Mouse (Mus musculus) intestine, embryonic 15.5 days (tissue): ENCODE data around the gene R3hdm1. TPM values are rescaled to one million over a fixed set of nuclear protein-coding genes. Genes with fewer than 3 reads are reported as not detected.
A peak's percentile ranks its signal among the peaks of the same experiment; 100 is the strongest.

ENCODE experiments used
- ATAC-seq: fragments of 200-750 bp; cut with Nextera tagmentation; 2 replicates; pipeline ENCODE4 v1.8.0; 2017; ENCODE audit warnings: moderate TSS enrichment, moderate library complexity
- H3K27ac ChIP-seq: fragments of 300-500 bp; sonication (generic); 2 replicates; pipeline ENCODE4 v1.5.1; 2015; ENCODE audit warnings: mild to moderate bottlenecking, inconsistent platforms
- H3K27me3 ChIP-seq: fragments of 300-500 bp; sonication (generic); replicated peaks from 2 replicates; pipeline ENCODE4 v1.6.1; 2015; ENCODE audit warnings: inconsistent platforms
- H3K36me3 ChIP-seq: fragments of 300-500 bp; sonication (generic); 2 replicates; pipeline ENCODE4 v1.6.1; 2015; ENCODE audit warnings: inconsistent platforms
- H3K4me1 ChIP-seq: fragments of 300-500 bp; sonication (generic); replicated peaks from 2 replicates; pipeline ENCODE4 v1.6.1; 2015; ENCODE audit warnings: inconsistent platforms
- H3K4me2 ChIP-seq: fragments of 300-500 bp; sonication (generic); replicated peaks from 2 replicates; pipeline ENCODE4 v1.6.1; 2015; ENCODE audit warnings: mild to moderate bottlenecking, inconsistent platforms
- H3K4me3 ChIP-seq: fragments of 300-500 bp; sonication (generic); replicated peaks from 2 replicates; pipeline ENCODE4 v1.5.1; 2015; ENCODE audit warnings: inconsistent platforms
- H3K9ac ChIP-seq: fragments of 300-500 bp; sonication (generic); 2 replicates; pipeline ENCODE4 v1.6.1; 2015; ENCODE audit warnings: inconsistent platforms
- H3K9me3 ChIP-seq: fragments of 300-500 bp; sonication (generic); 2 replicates; pipeline ENCODE4 v1.6.1; 2016; ENCODE audit warnings: inconsistent platforms
- WGBS: fragments of 180-500 bp; shearing (Covaris S2); methylation state at CpG from one replicate; pipeline ENCODE4 v1.1.7; 2015; 5-methylcytosine and 5-hydroxymethylcytosine counted together
- polyA plus RNA-seq: library from polyadenylated mRNA; unstranded; fragments of >200 nt; fragmentation: Nextera tagmentation; extraction: Ambion mirVana; gene quantifications from 2 replicates; pipeline ENCODE4 v1.2.1, GENCODE M21; 2015

R3hdm1 gene
- polyA plus RNA-seq, result 56.0 and 56.3 TPM in 2 replicates

DNA sequence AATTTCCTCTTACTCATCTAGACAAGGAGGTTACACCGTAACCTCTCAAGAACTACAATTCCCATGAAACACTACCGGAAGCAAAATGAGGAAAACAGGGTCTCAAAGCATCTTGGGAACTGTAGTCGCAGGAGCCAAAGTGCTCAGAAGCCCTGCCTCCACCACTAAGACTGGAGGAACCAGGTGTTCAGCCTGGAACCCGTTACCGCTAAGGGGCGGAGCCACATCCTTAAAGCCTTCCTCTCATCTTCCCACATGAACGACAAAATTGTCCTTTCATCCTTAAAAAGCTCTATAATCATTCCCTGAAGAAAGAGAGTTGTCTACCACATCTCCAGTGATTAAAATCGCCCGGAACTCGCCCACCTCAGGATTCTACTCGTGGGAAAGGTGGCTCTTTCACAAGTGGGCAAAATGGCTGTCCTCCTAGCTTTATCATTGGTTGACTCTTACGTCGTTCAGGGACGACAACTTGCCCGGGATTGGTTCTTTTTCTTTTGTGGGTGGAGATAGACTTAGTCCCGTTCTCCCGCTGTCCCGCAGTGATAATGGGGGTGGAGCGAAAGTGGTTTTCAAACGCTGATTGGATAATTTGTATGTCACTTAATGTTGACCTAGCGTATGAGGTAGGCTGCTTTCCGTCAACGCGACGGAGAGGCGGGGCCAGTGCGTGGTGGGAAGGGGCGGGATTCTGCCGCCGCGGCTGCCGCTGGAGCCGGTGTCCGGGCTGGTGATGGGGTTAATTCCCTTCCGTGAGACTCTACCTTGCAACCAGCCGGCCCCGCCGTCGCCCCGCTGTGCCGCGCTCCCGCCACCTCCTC, at the start of gene R3hdm1, which contains the start of gene Zranb3:
R3hdm1 (plus strand) TSS at position 661 of the 821 bp plus-strand sequence.
Zranb3 (minus strand) TSS at position 407 of the 821 bp plus-strand sequence.
- no peaks in the 10 kb centered on the region for H3K36me3 ChIP-seq
- peaks cover 4% of the 10 kb centered on the region; the same call in 1 of the 2 replicates for H3K4me1 ChIP-seq
- H3K9me3 ChIP-seq, result no peaks in the 10 kb centered on the region
- ATAC-seq, result peak; percentile 95
- H3K9ac ChIP-seq, result peak within 1 kb of the TSS; percentile 82
- H3K27ac ChIP-seq, result peak within 1 kb of the TSS; percentile 95
- no peaks in the 10 kb centered on the region for H3K27me3 ChIP-seq
- WGBS, result under 1% methylated on average over 43 of the region's 43 CpGs
- peak within 1 kb of the TSS; percentile 82 for H3K4me3 ChIP-seq
- H3K4me2 ChIP-seq, result peak within 1 kb of the TSS; percentile 66

DNA sequence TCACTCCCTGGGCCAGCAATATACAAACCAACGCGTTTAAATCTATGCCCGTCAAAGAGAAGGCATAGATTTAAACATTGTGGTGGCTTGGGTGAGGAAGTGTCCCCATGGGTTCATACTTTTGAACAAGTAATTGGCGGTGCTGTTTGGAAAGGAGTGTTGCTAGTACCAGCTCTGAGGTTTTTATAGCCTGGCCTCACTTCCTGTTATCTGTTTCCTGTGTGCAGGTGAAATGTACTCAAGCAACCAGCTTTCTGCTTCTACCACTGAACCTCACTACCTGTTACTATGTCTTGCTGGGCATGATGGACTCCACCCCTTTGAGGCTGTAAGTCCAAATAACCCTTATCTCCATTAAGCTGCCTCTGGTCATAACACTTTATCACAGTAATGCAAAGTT, 45.8 kb upstream of the R3hdm1 start:
- 94% methylated on average over 4 of the region's 4 CpGs for whole genome bisulfite sequencing
- ATAC-seq, result no peak
- H3K4me2 ChIP-seq, result no peak overlapping the region
- H3K4me1 ChIP-seq, result no peaks in the 10 kb centered on the region
- H3K27ac ChIP-seq, result no peak overlapping the region
- H3K27me3 ChIP-seq, result no peaks in the 10 kb centered on the region
- H3K9me3 ChIP-seq, result no peaks in the 10 kb centered on the region
- no peak overlapping the region for H3K9ac ChIP-seq
- no peak overlapping the region for H3K4me3 ChIP-seq
- H3K36me3 ChIP-seq, result no peaks in the 10 kb centered on the region

DNA sequence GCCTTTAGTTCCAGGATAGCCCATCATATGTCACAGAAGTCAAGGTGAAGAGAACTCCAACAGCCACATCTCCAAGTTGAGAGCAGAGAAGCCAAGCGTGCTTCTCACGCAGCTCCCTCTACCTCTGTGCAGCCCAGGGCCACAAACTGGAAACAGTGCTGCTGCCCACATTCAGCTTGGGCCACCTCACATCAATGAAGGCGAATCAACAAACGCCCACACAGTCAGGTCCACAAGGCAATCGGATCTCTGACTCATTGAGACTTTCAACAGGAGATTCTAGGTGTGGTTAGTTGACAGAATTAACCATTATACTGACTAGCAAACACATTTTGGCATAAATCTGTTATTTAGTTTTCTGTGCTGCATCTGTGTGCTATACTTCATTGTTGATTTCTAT, 44.5 kb upstream of the R3hdm1 start:
- 97% methylated on average over 5 of the region's 5 CpGs for WGBS

GRCm38 (mm10) chr1:128060655-128061344, 42.3 kb upstream of the R3hdm1 start:
- no peak overlapping the region for H3K4me2 ChIP-seq
- H3K27me3 ChIP-seq, result no peaks in the 10 kb centered on the region
- 64% methylated on average over 8 of the region's 8 CpGs for WGBS
- H3K27ac ChIP-seq, result no peak overlapping the region
- no peak for ATAC-seq
- no peaks in the 10 kb centered on the region for H3K9me3 ChIP-seq
- no peaks in the 10 kb centered on the region for H3K36me3 ChIP-seq
- no peak overlapping the region for H3K9ac ChIP-seq
- H3K4me1 ChIP-seq, result no peaks in the 10 kb centered on the region
- H3K4me3 ChIP-seq, result no peak overlapping the region

More for the DNA sequence above, 44.5 kb upstream of the R3hdm1 start:
- ATAC-seq, result no peak
- no peak overlapping the region for H3K4me2 ChIP-seq
- H3K9ac ChIP-seq, result no peak overlapping the region
- H3K36me3 ChIP-seq, result no peaks in the 10 kb centered on the region
- H3K27me3 ChIP-seq, result no peaks in the 10 kb centered on the region
- H3K4me1 ChIP-seq, result no peaks in the 10 kb centered on the region
- no peak overlapping the region for H3K27ac ChIP-seq
- H3K9me3 ChIP-seq, result no peaks in the 10 kb centered on the region
- no peak overlapping the region for H3K4me3 ChIP-seq

- Histone ChIP-seq H3K4me2 (no peak overlapping the region), H3K27ac (no peak overlapping the region), H3K27me3 (no peaks in the 10 kb centered on the region), H3K4me1 (no peaks in the 10 kb centered on the region), H3K9me3 (no peaks in the 10 kb centered on the region), H3K36me3 (no peaks in the 10 kb centered on the region), H3K4me3 (no peak overlapping the region), H3K9ac (no peak overlapping the region)
- WGBS, result 76% methylated on average over 1 of the region's 1 CpGs
- no peak for ATAC-seq
Measured at GRCm38 (mm10) chr1:128061401-128061800, 41.7 kb upstream of the R3hdm1 start.

DNA sequence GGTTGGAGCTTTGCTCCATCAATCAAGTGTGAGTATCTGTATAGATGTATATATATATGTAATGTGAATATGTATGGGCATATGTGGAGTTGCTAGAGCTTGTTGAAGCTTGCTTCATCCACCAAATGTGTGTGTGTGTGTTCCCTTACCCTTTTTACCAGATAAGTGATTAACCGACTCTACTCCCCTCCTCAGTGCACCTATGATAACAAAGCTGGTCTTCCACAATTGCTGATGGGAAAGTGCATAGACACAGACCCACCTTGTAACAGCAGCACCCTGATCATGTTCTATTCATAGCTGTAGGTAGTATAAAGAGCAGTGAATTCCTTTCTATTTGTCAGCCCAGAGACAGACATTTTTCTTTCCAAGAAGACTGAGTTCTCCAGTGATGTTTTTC, 40.9 kb upstream of the R3hdm1 start:
- no peaks in the 10 kb centered on the region for H3K27me3 ChIP-seq
- WGBS, result 95% methylated on average over 1 of the region's 1 CpGs
- no peaks in the 10 kb centered on the region for H3K4me1 ChIP-seq
- H3K4me3 ChIP-seq, result no peak overlapping the region
- H3K9ac ChIP-seq, result no peak overlapping the region
- no peak overlapping the region for H3K27ac ChIP-seq
- no peak for ATAC-seq
- no peaks in the 10 kb centered on the region for H3K36me3 ChIP-seq
- no peaks in the 10 kb centered on the region for H3K9me3 ChIP-seq
- no peak overlapping the region for H3K4me2 ChIP-seq

DNA sequence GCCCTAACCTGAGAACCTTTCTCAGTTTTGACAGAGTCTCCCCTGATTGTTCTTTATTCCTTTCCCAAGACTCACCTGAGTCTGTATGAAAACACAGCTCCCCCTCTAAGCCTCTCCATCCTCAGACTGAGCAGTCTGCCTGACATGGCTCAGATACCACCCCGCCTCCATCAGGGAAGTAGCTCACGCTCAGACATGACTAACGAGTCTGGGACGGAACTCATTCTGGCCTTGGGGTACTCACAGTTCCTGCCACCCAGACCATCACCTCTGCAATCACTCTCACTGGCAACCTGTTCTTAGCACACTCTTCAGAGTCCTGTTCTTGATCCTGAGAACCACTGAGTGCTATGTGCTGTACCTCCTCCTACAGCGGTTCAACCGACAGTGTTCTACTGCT, 38.4 kb upstream of the R3hdm1 start:
- H3K36me3 ChIP-seq, result no peaks in the 10 kb centered on the region
- ATAC-seq, result no peak
- no peaks in the 10 kb centered on the region for H3K4me1 ChIP-seq
- H3K9me3 ChIP-seq, result no peaks in the 10 kb centered on the region
- H3K27ac ChIP-seq, result no peak overlapping the region
- no peak overlapping the region for H3K9ac ChIP-seq
- no peak overlapping the region for H3K4me2 ChIP-seq
- WGBS, result 92% methylated on average over 6 of the region's 6 CpGs
- no peak overlapping the region for H3K4me3 ChIP-seq
- no peaks in the 10 kb centered on the region for H3K27me3 ChIP-seq

GRCm38 (mm10) chr1:128068945-128069397, 34.1 kb upstream of the R3hdm1 start:
- Histone ChIP-seq H3K27me3 (no peaks in the 10 kb centered on the region), H3K36me3 (no peaks in the 10 kb centered on the region), H3K9me3 (no peaks in the 10 kb centered on the region), H3K4me1 (no peaks in the 10 kb centered on the region), H3K4me3 (no peak overlapping the region), H3K27ac (no peak overlapping the region), H3K4me2 (no peak overlapping the region), H3K9ac (no peak overlapping the region)
- 45% methylated on average over 2 of the region's 2 CpGs for WGBS
- 0 out of 2 replicates have a peak, but pooled peaks have one; percentile 36 for ATAC-seq

DNA sequence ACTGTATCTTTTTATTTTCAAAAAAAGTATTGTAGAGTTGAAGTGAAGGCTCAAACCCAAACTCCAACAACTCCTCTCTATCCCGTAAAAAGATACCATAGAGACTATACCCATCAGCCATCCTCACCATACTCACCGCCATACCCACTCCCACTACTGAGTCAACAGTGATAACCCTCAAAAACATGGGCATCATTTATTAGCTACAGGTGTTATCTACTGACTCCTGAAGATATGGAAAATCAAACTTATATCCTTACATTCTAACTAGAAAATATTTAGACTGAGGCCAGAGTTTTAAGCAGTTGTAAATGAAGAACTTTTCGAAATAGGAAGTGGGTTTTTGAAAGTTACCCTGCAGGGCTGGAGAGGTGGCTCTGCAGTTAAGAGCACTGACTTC, 33.1 kb upstream of the R3hdm1 start:
- Histone ChIP-seq H3K9ac (no peak overlapping the region), H3K4me3 (no peak overlapping the region), H3K27ac (no peak overlapping the region), H3K4me2 (no peak overlapping the region), H3K9me3 (no peaks in the 10 kb centered on the region), H3K27me3 (no peaks in the 10 kb centered on the region), H3K4me1 (no peaks in the 10 kb centered on the region), H3K36me3 (no peaks in the 10 kb centered on the region)
- WGBS, result 89% methylated on average over 3 of the region's 3 CpGs
- ATAC-seq, result no peak

GRCm38 (mm10) chr1:128073051-128073450, 30.1 kb upstream of the R3hdm1 start:
- Histone ChIP-seq H3K4me3 (no peak overlapping the region), H3K9me3 (no peaks in the 10 kb centered on the region), H3K4me2 (no peak overlapping the region), H3K9ac (no peak overlapping the region), H3K27me3 (no peaks in the 10 kb centered on the region), H3K4me1 (no peaks in the 10 kb centered on the region), H3K27ac (no peak overlapping the region), H3K36me3 (no peaks in the 10 kb centered on the region)
- no peak for ATAC-seq
- whole genome bisulfite sequencing, result 94% methylated on average over 6 of the region's 6 CpGs

DNA sequence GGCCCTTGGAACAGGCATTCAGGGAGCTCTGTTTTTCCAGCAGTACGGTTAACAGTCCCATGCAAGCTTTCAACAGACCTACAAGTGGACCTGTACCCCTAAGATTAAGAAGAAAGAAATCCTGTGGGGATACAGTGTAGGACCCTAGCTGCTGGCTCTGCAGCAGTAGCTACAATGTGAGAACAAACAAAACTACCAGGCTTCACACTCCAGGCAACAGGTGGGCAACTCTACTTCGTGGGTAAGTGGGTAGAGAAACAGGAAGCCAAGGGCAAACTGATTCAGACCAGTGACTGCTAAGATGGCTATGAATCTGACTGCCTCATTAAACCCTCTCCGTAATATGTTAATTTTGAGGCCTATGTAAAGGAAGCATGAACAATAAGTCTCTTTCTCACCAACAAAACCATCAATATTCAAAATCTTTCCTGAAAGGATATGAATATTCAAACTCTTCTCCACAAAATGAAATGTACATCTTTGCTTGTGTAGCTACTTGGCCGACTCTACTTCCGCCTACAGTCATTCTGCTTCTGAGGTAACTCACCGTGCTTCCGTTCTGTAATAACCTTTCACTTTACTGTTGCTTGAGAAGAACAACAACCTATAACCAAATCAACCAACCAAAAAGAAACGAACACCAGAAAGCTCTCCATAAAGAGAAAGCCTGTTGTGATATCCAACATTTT, 26.2 kb upstream of the R3hdm1 start:
- 88% methylated on average over 8 of the region's 8 CpGs for WGBS
- H3K27me3 ChIP-seq, result no peaks in the 10 kb centered on the region
- H3K36me3 ChIP-seq, result no peaks in the 10 kb centered on the region
- H3K4me2 ChIP-seq, result no peak overlapping the region
- no peak overlapping the region for H3K27ac ChIP-seq
- H3K9ac ChIP-seq, result no peak overlapping the region
- no peak overlapping the region for H3K4me3 ChIP-seq
- ATAC-seq, result no peak
- H3K9me3 ChIP-seq, result no peaks in the 10 kb centered on the region
- no peaks in the 10 kb centered on the region for H3K4me1 ChIP-seq

DNA sequence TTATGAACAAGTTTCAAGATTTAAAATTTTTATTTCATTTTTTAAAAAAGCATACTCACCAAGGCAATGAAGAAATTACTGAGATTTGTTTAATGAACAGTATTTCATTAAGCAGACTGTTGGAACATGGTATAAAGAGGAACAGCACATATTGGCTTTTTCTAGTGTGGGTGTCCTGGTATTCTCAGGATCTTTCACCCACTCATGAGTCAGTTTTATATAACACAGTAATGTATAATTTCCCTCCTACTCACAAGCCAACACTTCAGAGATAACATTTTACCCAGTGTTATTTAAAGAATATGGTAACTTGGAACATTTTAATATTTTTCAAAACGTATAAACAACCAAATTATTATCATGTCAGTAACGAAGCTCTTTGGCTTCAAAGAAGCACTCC, 25.3 kb upstream of the R3hdm1 start:
- H3K27ac ChIP-seq, result no peak overlapping the region
- H3K4me2 ChIP-seq, result no peak overlapping the region
- no peak overlapping the region for H3K9ac ChIP-seq
- 93% methylated on average over 2 of the region's 2 CpGs for WGBS
- H3K9me3 ChIP-seq, result no peaks in the 10 kb centered on the region
- H3K27me3 ChIP-seq, result no peaks in the 10 kb centered on the region
- no peak overlapping the region for H3K4me3 ChIP-seq
- H3K36me3 ChIP-seq, result no peaks in the 10 kb centered on the region
- H3K4me1 ChIP-seq, result 0 out of 2 replicates have a peak, but pooled peaks cover under 1% of the 10 kb centered on the region
- no peak for ATAC-seq
